Mouse (Mus musculus) embryonic fibroblast, embryonic 13.5 days (primary cell): ENCODE results near the gene Inpp5a.

Experiments used
- CTCF ChIP-seq: IDR thresholded peaks from 2 replicates; pipeline ENCODE4 v1.5.1; 2011; ENCODE audit warnings: mild to moderate bottlenecking, control low read depth, low read length, moderate library complexity, borderline replicate concordance; ENCODE audit not compliant: insufficient read depth
- POLR2A ChIP-seq: IDR thresholded peaks from 2 replicates; pipeline ENCODE4 v1.6.1; 2011; ENCODE audit warnings: low read depth, mild to moderate bottlenecking, control low read depth, low read length, moderate library complexity

- no peak for TF ChIP-seq POLR2A
- TF ChIP-seq CTCF: no peak
These were observed 167.4 kb downstream of the Inpp5a start for GRCm38 (mm10) chr7:139556331-139556730.
